Mouse (Mus musculus): ENCODE results near the gene Ssr3. TPM values are rescaled to one million over a fixed set of nuclear protein-coding genes. Genes with fewer than 3 reads are reported as not detected.

Ssr3 gene
- polyA plus RNA-seq, 1 experiment from 2014 or later, result 180 TPM

GRCm38 (mm10) chr3:65381094-65381493 lies 11.3 kb downstream of the Ssr3 start:
- Histone ChIP-seq H3K4me3 (ENCODE audit: low read depth, low read length) (no peak overlapping the region), H3K27me3 (replicated peaks; ENCODE audit: insufficient read depth, low read length) (no peaks in the 10 kb centered on the region), H3K9me3 (ENCODE audit: low read length) (no peaks in the 10 kb centered on the region), H3K9ac (replicated peaks; ENCODE audit: low read depth) (no peak overlapping the region), H3K36me3 (ENCODE audit: insufficient read depth, low read length) (peaks cover 12% of the 10 kb centered on the region; the same call in 1 of the 2 replicates), H3K4me2 (replicated peaks; ENCODE audit: low read depth, low read length) (no peak overlapping the region), H3K4me1 (ENCODE audit: insufficient read depth, low read depth, low read length) (no peaks in the 10 kb centered on the region), H3K27ac (ENCODE audit: low read length) (no peak overlapping the region)
- ATAC-seq (no peak), DNase-seq (ENCODE audit: low spot score) (no peak)
- TF ChIP-seq CTCF (IDR thresholded peaks at IDR 0.05), result no peak
- TF ChIP-seq EP300 (IDR thresholded peaks at IDR 0.05), result no peak
- 84% methylated on average over 4 of the region's 4 CpGs for WGBS

DNA sequence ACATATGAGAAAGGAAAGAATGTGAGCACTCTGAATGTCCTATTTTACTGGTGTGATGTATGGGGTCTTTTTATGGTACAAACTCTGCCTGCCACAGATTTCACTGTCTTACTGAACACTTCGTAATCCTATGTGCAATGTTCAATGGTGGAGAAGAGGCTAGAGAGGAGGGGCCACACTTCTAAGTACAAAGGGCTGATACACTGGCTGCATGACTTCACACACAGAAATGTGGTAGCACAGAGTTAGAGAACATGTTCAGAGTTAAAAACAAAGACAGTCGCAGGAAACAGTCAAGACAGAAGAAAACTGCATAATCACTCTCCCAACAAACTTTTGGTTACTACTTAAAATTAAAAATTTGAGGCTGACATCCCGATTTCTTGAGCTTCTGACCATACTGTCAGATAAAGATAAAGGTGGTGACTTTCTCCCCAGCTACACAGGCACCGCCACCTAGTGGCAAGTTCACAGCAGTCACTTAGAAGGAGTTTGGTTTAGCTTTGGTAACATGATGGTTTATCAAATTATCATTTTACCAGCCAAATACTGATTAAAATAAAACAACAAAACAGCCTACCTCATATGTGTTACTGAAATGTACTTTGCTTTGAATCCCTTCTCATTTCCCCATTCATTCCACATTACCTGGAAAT lies 12.4 kb downstream of the Ssr3 start:
- H3K27ac ChIP-seq (ENCODE audit: low read length), result no peak overlapping the region
- ATAC-seq (no peak), DNase-seq (ENCODE audit: low spot score) (peak; percentile 70)
- no peak overlapping the region for H3K4me2 ChIP-seq (replicated peaks; ENCODE audit: low read depth, low read length)
- H3K4me1 ChIP-seq (ENCODE audit: insufficient read depth, low read depth, low read length), result no peaks in the 10 kb centered on the region
- WGBS, result 67% methylated on average over 4 of the region's 4 CpGs
- H3K4me3 ChIP-seq (ENCODE audit: low read depth, low read length), result no peak overlapping the region
- H3K36me3 ChIP-seq (ENCODE audit: insufficient read depth, low read length), result peaks cover 18% of the 10 kb centered on the region; the same call in 1 of the 2 replicates
- no peaks in the 10 kb centered on the region for H3K9me3 ChIP-seq (ENCODE audit: low read length)
- no peaks in the 10 kb centered on the region for H3K27me3 ChIP-seq (replicated peaks; ENCODE audit: insufficient read depth, low read length)
- TF ChIP-seq EP300 (IDR thresholded peaks at IDR 0.05), result no peak
- peak; percentile 87 for TF ChIP-seq CTCF (IDR thresholded peaks at IDR 0.05)
- H3K9ac ChIP-seq (replicated peaks; ENCODE audit: low read depth), result no peak overlapping the region

DNA sequence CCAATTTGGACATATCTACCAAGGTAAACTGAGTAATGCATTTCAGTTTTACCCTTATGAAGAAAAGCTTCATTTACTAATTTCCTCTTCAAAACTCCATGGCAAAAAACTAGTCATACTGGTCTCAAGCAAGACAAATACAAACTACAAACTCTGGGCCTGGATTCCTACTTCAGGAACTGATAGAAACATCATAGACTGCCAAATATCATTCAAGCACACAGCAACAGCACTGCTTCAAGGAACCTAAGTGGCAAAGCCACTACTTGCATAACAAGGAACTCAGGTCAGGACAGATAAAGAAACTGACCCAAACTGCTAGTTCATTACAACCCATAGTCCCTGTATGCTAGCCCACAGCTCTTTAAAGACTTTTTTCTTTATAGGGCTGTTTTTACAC lies 13.7 kb downstream of the Ssr3 start:
- DNase-seq (ENCODE audit: low spot score) (peak; percentile 73), ATAC-seq (peak; percentile 78)
- Histone ChIP-seq H3K27ac (ENCODE audit: low read length) (no peak overlapping the region), H3K4me3 (ENCODE audit: low read depth, low read length) (no peak overlapping the region), H3K4me2 (replicated peaks; ENCODE audit: low read depth, low read length) (no peak overlapping the region), H3K9me3 (ENCODE audit: low read length) (no peaks in the 10 kb centered on the region), H3K4me1 (ENCODE audit: insufficient read depth, low read depth, low read length) (no peaks in the 10 kb centered on the region), H3K27me3 (replicated peaks; ENCODE audit: insufficient read depth, low read length) (no peaks in the 10 kb centered on the region), H3K36me3 (ENCODE audit: insufficient read depth, low read length) (peaks cover 19% of the 10 kb centered on the region; the same call in 1 of the 2 replicates), H3K9ac (replicated peaks; ENCODE audit: low read depth) (no peak overlapping the region)
- no peak for TF ChIP-seq CTCF (IDR thresholded peaks at IDR 0.05)

GRCm38 (mm10) chr3:65374729-65375128 lies 17.7 kb downstream of the Ssr3 start:
- ATAC-seq, result no peak
- WGBS, result 78% methylated on average over 3 of the region's 3 CpGs

DNA sequence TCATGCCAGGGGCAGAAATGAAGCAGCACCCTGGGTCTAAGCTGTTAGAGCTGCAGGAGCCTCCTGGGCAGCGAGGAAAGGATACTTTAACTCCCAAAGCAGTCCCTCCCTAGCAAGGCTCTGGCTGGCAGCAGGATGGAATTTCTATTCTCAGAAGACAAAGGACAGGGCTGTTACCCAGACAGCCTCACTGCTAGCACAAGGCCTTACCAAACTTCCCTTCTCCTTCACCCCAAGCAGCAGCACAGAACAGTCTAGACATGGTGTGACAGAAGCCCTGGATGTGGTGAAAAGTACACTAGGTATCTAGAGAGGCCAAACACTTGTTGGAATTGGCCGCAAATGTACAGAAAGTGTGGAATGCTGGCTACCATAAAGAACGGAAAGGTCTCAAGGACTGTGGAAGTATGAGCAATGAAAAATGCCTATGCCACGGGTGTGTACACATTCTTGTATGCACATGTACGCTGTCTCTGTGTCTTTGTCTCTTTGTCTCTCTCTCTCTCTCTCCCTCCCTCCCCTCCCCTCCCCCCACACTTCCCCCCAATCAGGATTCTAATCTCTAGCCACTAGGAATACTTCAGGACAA lies 18.7 kb downstream of the Ssr3 start:
- 56% methylated on average over 5 of the region's 5 CpGs for WGBS
- Histone ChIP-seq H3K9ac (replicated peaks; ENCODE audit: low read depth) (no peak overlapping the region), H3K27me3 (replicated peaks; ENCODE audit: insufficient read depth, low read length) (no peaks in the 10 kb centered on the region), H3K9me3 (ENCODE audit: low read length) (no peaks in the 10 kb centered on the region), H3K27ac (ENCODE audit: low read length) (no peak overlapping the region), H3K4me3 (ENCODE audit: low read depth, low read length) (no peak overlapping the region), H3K4me1 (ENCODE audit: insufficient read depth, low read depth, low read length) (0 out of 2 replicates have a peak, but pooled peaks cover 2% of the 10 kb centered on the region), H3K36me3 (ENCODE audit: insufficient read depth, low read length) (0 out of 2 replicates have a peak, but pooled peaks cover 7% of the 10 kb centered on the region), H3K4me2 (replicated peaks; ENCODE audit: low read depth, low read length) (no peak overlapping the region)
- ATAC-seq (peak; percentile 62), DNase-seq (ENCODE audit: low spot score) (no peak)
- TF ChIP-seq CTCF (IDR thresholded peaks at IDR 0.05) (no peak), EP300 (IDR thresholded peaks at IDR 0.05) (no peak)

More at GRCm38 (mm10) chr3:65374729-65375128, 17.7 kb downstream of the Ssr3 start:
- no peak overlapping the region for H3K27ac ChIP-seq (ENCODE audit: low read length)
- H3K9ac ChIP-seq (replicated peaks; ENCODE audit: low read depth), result no peak overlapping the region
- no peak overlapping the region for H3K4me3 ChIP-seq (ENCODE audit: low read depth, low read length)
- no peaks in the 10 kb centered on the region for H3K27me3 ChIP-seq (replicated peaks; ENCODE audit: insufficient read depth, low read length)
- no peak for TF ChIP-seq CTCF (IDR thresholded peaks at IDR 0.05)
- no peak overlapping the region for H3K4me2 ChIP-seq (replicated peaks; ENCODE audit: low read depth, low read length)
- H3K9me3 ChIP-seq (ENCODE audit: low read length), result no peaks in the 10 kb centered on the region
- H3K36me3 ChIP-seq (ENCODE audit: insufficient read depth, low read length), result 0 out of 2 replicates have a peak, but pooled peaks cover 7% of the 10 kb centered on the region
- DNase-seq (ENCODE audit: low spot score), result no peak
- H3K4me1 ChIP-seq (ENCODE audit: insufficient read depth, low read depth, low read length), result 0 out of 2 replicates have a peak, but pooled peaks cover 2% of the 10 kb centered on the region

- H3K9me3 ChIP-seq (ENCODE audit: low read length), result no peaks in the 10 kb centered on the region
- no peaks in the 10 kb centered on the region for H3K27me3 ChIP-seq (replicated peaks; ENCODE audit: insufficient read depth, low read length)
- H3K4me1 ChIP-seq (ENCODE audit: insufficient read depth, low read depth, low read length), result 0 out of 2 replicates have a peak, but pooled peaks cover 2% of the 10 kb centered on the region
- no peak for ATAC-seq
- no peak for DNase-seq (ENCODE audit: low spot score)
- TF ChIP-seq CTCF (IDR thresholded peaks at IDR 0.05) (no peak), EP300 (IDR thresholded peaks at IDR 0.05) (peak; percentile 61)
- 0 out of 2 replicates have a peak, but pooled peaks cover 7% of the 10 kb centered on the region for H3K36me3 ChIP-seq (ENCODE audit: insufficient read depth, low read length)
- H3K4me2 ChIP-seq (replicated peaks; ENCODE audit: low read depth, low read length), result no peak overlapping the region
- H3K9ac ChIP-seq (replicated peaks; ENCODE audit: low read depth), result no peak overlapping the region
- no peak overlapping the region for H3K27ac ChIP-seq (ENCODE audit: low read length)
- 83% methylated on average over 4 of the region's 4 CpGs for WGBS
- no peak overlapping the region for H3K4me3 ChIP-seq (ENCODE audit: low read depth, low read length)
These were observed 19.9 kb downstream of the Ssr3 start for GRCm38 (mm10) chr3:65372552-65372951.

All from lung, postnatal 0 days (tissue).